Mouse (Mus musculus) Patski (cell line): ENCODE results near the gene Pitpnm3. TPM values are rescaled to one million over a fixed set of nuclear protein-coding genes. Genes with fewer than 3 reads are reported as not detected.

Source experiments
- ATAC-seq: fragments of 100-300 bp; one replicate; pipeline ENCODE4 v1.8.0; 2021
- CTCF ChIA-PET: fragments of 350-600 bp; sonication (Branson Sonifier 250); formaldehyde crosslinking; loops from one replicate; lab custom pipeline; 2022; ENCODE audit warnings: inconsistent platforms; lab: Charles Lee
- POLR2A ChIA-PET: fragments of 350-600 bp; sonication (Branson Sonifier 250); formaldehyde crosslinking; loops from one replicate; lab custom pipeline; 2022; ENCODE audit warnings: antibody characterized with exemption, inconsistent platforms; lab: Charles Lee
- DNase-seq: peaks from one replicate; pipeline ENCODE4 v3.0.0-alpha.2; 2011; ENCODE audit warnings: low read depth, low spot score
- H3K27me3 ChIP-seq: fragments of 371-371 bp; one replicate; pipeline ENCODE4 v1.5.1; 2021
- CTCF ChIP-seq: fragments of 100-300 bp; IDR thresholded peaks from one replicate; pipeline ENCODE4 v1.5.1; 2021
- in situ Hi-C: fragments of 300-500 bp; cut with MboI; formaldehyde crosslinking; loops from 3 replicates; pipeline ENCODE4 v1.11.1; 2018; ENCODE audit warnings: low pct_unique_long_range_greater_than_20kb, mixed read lengths
- polyA plus RNA-seq: library from polyadenylated mRNA; unstranded; gene quantifications from one replicate; pipeline ENCODE4 v1.2.3, GENCODE M21; 2021

Gene Pitpnm3
- polyA plus RNA-seq, 1 experiment from 2014 or later = 5.0 TPM

GRCm38 (mm10) chr11:72057166-72057565 lies 78.4 kb downstream of the Pitpnm3 start:
- TF ChIP-seq CTCF = no peak
- POLR2A ChIA-PET = no interaction called here
- ATAC-seq (no peak), DNase-seq (no peak)
- in situ Hi-C loops = loop anchor here (10.0 to 25.0 kb wide), 2 partner anchors 98 to 280 kb away; no protein-coding TSS in a partner anchor
- no peaks in the 10 kb centered on the region for H3K27me3 ChIP-seq
- CTCF ChIA-PET = no interaction called here

- H3K27me3 ChIP-seq = no peaks in the 10 kb centered on the region
- CTCF ChIA-PET = no interaction called here
- no peak for ATAC-seq
- POLR2A ChIA-PET = no interaction called here
- DNase-seq = no peak
- TF ChIP-seq CTCF = no peak
- in situ Hi-C loops = loop anchor here (10.0 to 25.0 kb wide), 2 partner anchors 100 to 282 kb away; no protein-coding TSS in a partner anchor
These were observed 80.4 kb downstream of the Pitpnm3 start for GRCm38 (mm10) chr11:72055176-72055575.

GRCm38 (mm10) chr11:72052636-72053035 lies 82.9 kb downstream of the Pitpnm3 start:
- TF ChIP-seq CTCF = peak; percentile 91
- ChIA-PET CTCF (interaction anchor here (0.7 to 3.1 kb wide), 23 partner anchors 10 to 171 kb away, joined by 3 to 18 read pairs (median 5); partner anchors contain the start of genes Aipl1, Gm43951 and Pimreg), POLR2A (no interaction called here)
- in situ Hi-C loops = loop anchor here (5.0 to 25.0 kb wide), 3 partner anchors 102 to 285 kb away; partner anchors contain the start of genes 4933427D14Rik, Gm43951 and Txndc17
- ATAC-seq (peak; percentile 71), DNase-seq (peak; percentile 34)
- H3K27me3 ChIP-seq = no peaks in the 10 kb centered on the region

- ChIA-PET POLR2A (interaction anchor here (0.7 kb wide), 1 partner anchor 10 kb away, joined by 3 read pairs; no protein-coding TSS in a partner anchor), CTCF (interaction anchor here (0.7 to 3.1 kb wide), 22 partner anchors 10 to 172 kb away, joined by 3 to 18 read pairs (median 5); partner anchors contain the start of genes Aipl1, Gm43951 and Pimreg)
- H3K27me3 ChIP-seq = no peaks in the 10 kb centered on the region
- no peak for TF ChIP-seq CTCF
- in situ Hi-C loops = loop anchor here (5.0 to 25.0 kb wide), 3 partner anchors 103 to 285 kb away; partner anchors contain the start of genes 4933427D14Rik, Gm43951 and Txndc17
- no peak for DNase-seq
- ATAC-seq = no peak
These were observed 83.4 kb downstream of the Pitpnm3 start for GRCm38 (mm10) chr11:72052221-72052620.

GRCm38 (mm10) chr11:72050895-72051858 lies 84.4 kb downstream of the Pitpnm3 start:
- in situ Hi-C loops = loop anchor here (5.0 to 25.0 kb wide), 3 partner anchors 104 to 286 kb away; partner anchors contain the start of genes 4933427D14Rik, Gm43951 and Txndc17
- H3K27me3 ChIP-seq = no peaks in the 10 kb centered on the region
- no peak for DNase-seq
- no peak for ATAC-seq
- ChIA-PET CTCF (interaction anchor here (1.6 to 3.1 kb wide), 11 partner anchors 9 to 170 kb away, joined by 4 to 18 read pairs (median 9); partner anchors contain the start of genes Aipl1, Gm43951 and Pimreg), POLR2A (interaction anchor here (0.7 kb wide), 1 partner anchor 8 kb away, joined by 3 read pairs; no protein-coding TSS in a partner anchor)
- no peak for TF ChIP-seq CTCF

- CTCF ChIA-PET = interaction anchor here (0.7 to 2.0 kb wide), 3 partner anchors 26 to 105 kb away, joined by 3 to 4 read pairs (median 3); no protein-coding TSS in a partner anchor
- ATAC-seq = no peak
- TF ChIP-seq CTCF = no peak
- POLR2A ChIA-PET = no interaction called here
- no peak for DNase-seq
- no peaks in the 10 kb centered on the region for H3K27me3 ChIP-seq
- in situ Hi-C loops = loop anchor here (5.0 to 25.0 kb wide), 3 partner anchors 104 to 287 kb away; partner anchors contain the start of genes 4933427D14Rik, Gm43951 and Txndc17
These were observed 85.2 kb downstream of the Pitpnm3 start for GRCm38 (mm10) chr11:72050168-72050894.

- H3K27me3 ChIP-seq = no peaks in the 10 kb centered on the region
- in situ Hi-C loops = loop anchor here (25.0 kb wide), 1 partner anchor 1037 kb away; the partner anchor contains the start of genes Derl2, Dhx33 and Mis12
- CTCF ChIA-PET = interaction anchor here (1.5 to 1.7 kb wide), 2 partner anchors 11 to 88 kb away, joined by 3 to 6 read pairs; partner anchors contain the start of gene Aipl1
- no peak for ATAC-seq
- no peak for TF ChIP-seq CTCF
- POLR2A ChIA-PET = no interaction called here
- DNase-seq = no peak
These were observed 86.3 kb downstream of the Pitpnm3 start for GRCm38 (mm10) chr11:72049171-72049759.

GRCm38 (mm10) chr11:72048730-72049129 lies 86.8 kb downstream of the Pitpnm3 start:
- H3K27me3 ChIP-seq = no peaks in the 10 kb centered on the region
- no peak for TF ChIP-seq CTCF
- POLR2A ChIA-PET = no interaction called here
- CTCF ChIA-PET = interaction anchor here (1.5 to 1.7 kb wide), 2 partner anchors 11 to 88 kb away, joined by 3 to 6 read pairs; partner anchors contain the start of gene Aipl1
- in situ Hi-C loops = loop anchor here (25.0 kb wide), 1 partner anchor 1036 kb away; the partner anchor contains the start of genes Derl2, Dhx33 and Mis12
- no peak for DNase-seq
- ATAC-seq = no peak

- in situ Hi-C loops = loop anchor here (25.0 kb wide), 1 partner anchor 1032 kb away; the partner anchor contains the start of genes Derl2, Dhx33 and Mis12
- H3K27me3 ChIP-seq = no peaks in the 10 kb centered on the region
- TF ChIP-seq CTCF = no peak
- no peak for DNase-seq
- ChIA-PET CTCF (interaction anchor here (1.0 to 3.5 kb wide), 3 partner anchors 8 to 52 kb away, joined by 3 to 10 read pairs (median 3); no protein-coding TSS in a partner anchor), POLR2A (no interaction called here)
- no peak for ATAC-seq
These were observed 91.3 kb downstream of the Pitpnm3 start for GRCm38 (mm10) chr11:72044231-72044630.
